8 mouse cellular contexts compared by ENCODE assay signal in the genomic region with DNA sequence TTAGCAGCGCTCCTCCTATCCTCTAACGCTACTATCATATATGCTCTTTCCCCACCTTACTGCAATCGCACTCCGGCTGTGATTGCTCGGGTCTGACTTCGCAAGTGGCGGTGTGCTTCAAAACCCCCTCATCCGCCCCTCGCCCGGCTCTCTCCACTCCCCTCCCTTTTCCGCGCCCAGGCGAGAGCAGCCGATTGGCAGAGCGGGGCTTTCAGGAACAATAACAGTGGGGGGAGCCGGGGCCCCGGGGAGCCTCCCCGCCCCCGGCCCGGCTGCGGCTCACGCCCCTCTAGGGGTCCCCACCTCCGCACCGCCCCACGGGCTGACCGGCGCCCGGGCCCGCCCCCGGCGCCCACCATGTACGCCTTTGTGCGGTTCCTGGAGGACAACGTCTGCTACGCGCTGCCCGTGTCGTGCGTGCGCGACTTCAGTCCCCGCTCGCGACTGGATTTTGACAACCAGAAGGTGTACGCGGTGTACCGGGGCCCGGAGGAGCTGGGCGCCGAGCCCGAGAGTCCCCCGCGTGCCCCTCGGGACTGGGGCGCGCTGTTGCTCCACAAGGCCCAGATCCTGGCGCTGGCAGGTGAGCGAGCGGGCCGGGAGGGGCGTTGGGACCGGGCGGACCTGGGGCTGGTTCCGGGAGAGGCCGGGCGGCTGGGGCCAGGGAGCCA. TPM values are rescaled to one million over a fixed set of nuclear protein-coding genes. Genes with fewer than 3 reads are reported as not detected.
DNase-seq lines count a peak whose midpoint lies in the region; ATAC-seq and TF ChIP-seq lines count a peak whose summit lies in the region.

A gene (plus strand): TSS at position 189 of the 671 bp plus-strand sequence.

- peak; percentile 83 for DNase-seq in B cell, adult 2 months
- peak; percentile 79 to 84 for DNase-seq in adrenal gland, postnatal 36 days
- DNase-seq in heart, postnatal 14 days: peak; percentile 64 to 72
- DNase-seq in kidney, postnatal 36 days: peak; percentile 73 to 79
- DNase-seq in lung, adult 18-20 months: peak; percentile 49 to 65

- intact Hi-C loops in heart, postnatal 14 days (cut with DNase I): no loop called here

- no peak for TF ChIP-seq POLR2A in testis, adult 2 months (IDR thresholded peaks at IDR 0.05; ENCODE audit: control insufficient read depth, low read depth, low read length)

- no peak for TF ChIP-seq CTCF in testis, adult 2 months (IDR thresholded peaks at IDR 0.05; ENCODE audit: control insufficient read depth, insufficient read depth, insufficient replicate concordance, low read depth, low read length)

- peaks cover 13% of the 10 kb centered on the region for H3K36me3 ChIP-seq in forebrain, embryonic 13.5 days (ENCODE audit: poor library complexity, severe bottlenecking)
- H3K36me3 ChIP-seq in neural tube, embryonic 15.5 days: peaks cover 7% of the 10 kb centered on the region
- H3K36me3 ChIP-seq in testis, adult 2 months (ENCODE audit: control insufficient read depth, insufficient read depth, low read length): no peaks in the 10 kb centered on the region

- WGBS in forebrain, embryonic 13.5 days: under 1% methylated on average over 63 of the region's 66 CpGs
- under 1% methylated on average over 66 of the region's 66 CpGs for WGBS in neural tube, embryonic 15.5 days

- peaks cover 4% of the 10 kb centered on the region; the same call in 1 of the 2 replicates for H3K27me3 ChIP-seq in forebrain, embryonic 13.5 days
- no peaks in the 10 kb centered on the region for H3K27me3 ChIP-seq in neural tube, embryonic 15.5 days (replicated peaks)
- no peaks in the 10 kb centered on the region for H3K27me3 ChIP-seq in testis, adult 2 months (ENCODE audit: control insufficient read depth, insufficient read depth, low read length)

- peak within 1 kb of the TSS; percentile 96 for H3K9ac ChIP-seq in forebrain, embryonic 13.5 days
- H3K9ac ChIP-seq in neural tube, embryonic 15.5 days (replicated peaks): peak within 1 kb of the TSS; percentile 94

- H3K4me2 ChIP-seq in forebrain, embryonic 13.5 days: peak within 1 kb of the TSS; percentile 83
- H3K4me2 ChIP-seq in neural tube, embryonic 15.5 days: peak within 1 kb of the TSS; percentile 69

- H3K4me3 ChIP-seq in forebrain, embryonic 13.5 days: peak within 1 kb of the TSS; percentile 87
- H3K4me3 ChIP-seq in neural tube, embryonic 15.5 days (replicated peaks): peak within 1 kb of the TSS; percentile 91
- H3K4me3 ChIP-seq in testis, adult 2 months (ENCODE audit: control insufficient read depth, low read depth, low read length): peak within 1 kb of the TSS; percentile 95

- H3K4me1 ChIP-seq in forebrain, embryonic 13.5 days: peaks cover 37% of the 10 kb centered on the region
- H3K4me1 ChIP-seq in neural tube, embryonic 15.5 days: peaks cover 43% of the 10 kb centered on the region
- peaks cover 7% of the 10 kb centered on the region for H3K4me1 ChIP-seq in testis, adult 2 months (ENCODE audit: control insufficient read depth, insufficient read depth, low read length)

- peak within 1 kb of the TSS; percentile 81 for H3K27ac ChIP-seq in forebrain, embryonic 13.5 days
- H3K27ac ChIP-seq in neural tube, embryonic 15.5 days (replicated peaks): peak within 1 kb of the TSS; percentile 91
- H3K27ac ChIP-seq in testis, adult 2 months (ENCODE audit: control insufficient read depth, insufficient read depth, low read depth, low read length): no peak within 1 kb of the TSS

- no peaks in the 10 kb centered on the region for H3K9me3 ChIP-seq in forebrain, embryonic 13.5 days (replicated peaks)
- no peaks in the 10 kb centered on the region for H3K9me3 ChIP-seq in neural tube, embryonic 15.5 days (replicated peaks)

- peak; percentile 98 for ATAC-seq in forebrain, embryonic 13.5 days
- ATAC-seq in neural tube, embryonic 15.5 days (ENCODE audit: low FRiP score): peak; percentile 96

RNA-seq across cellular contexts. Expression of the gene that starts here (rescaled TPM):
- 10 to 100 TPM; 12.0 to 12.2 TPM for total RNA-seq in adrenal gland, postnatal 36 days (2021)
- 49.0 and 55.2 TPM in 2 replicates for polyA plus RNA-seq in forebrain, embryonic 13.5 days (2015; fragmentation: Nextera tagmentation; extraction: Ambion mirVana)
- 1 to 10 TPM; 6.1 to 8.0 TPM for total RNA-seq in heart, postnatal 14 days (2021)
- 45.9 and 55.3 TPM in 2 replicates for polyA plus RNA-seq in neural tube, embryonic 15.5 days (2015; fragmentation: Nextera tagmentation; extraction: Ambion mirVana)
- polyA plus RNA-seq in testis, adult 2 months (2012; rRNA removed): 3.2 and 4.0 TPM in 2 replicates
